In the genomic region with DNA sequence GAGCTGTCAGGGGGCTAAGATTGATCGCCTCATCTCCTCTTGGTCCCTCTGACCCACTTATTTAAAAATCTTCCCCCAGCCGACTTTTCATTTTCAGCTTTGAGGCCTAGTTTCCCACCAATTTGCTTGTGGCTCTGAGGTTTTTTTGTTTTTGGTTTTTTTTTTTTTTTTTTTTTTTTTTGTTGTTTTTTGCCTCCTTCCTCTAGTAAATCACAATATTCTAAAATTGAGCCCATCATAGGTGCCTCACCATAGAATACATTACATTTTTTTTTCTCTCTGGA, we compare ENCODE assay signal across 9 mouse cellular contexts. TPM values are rescaled to one million over a fixed set of nuclear protein-coding genes. Genes with fewer than 3 reads are reported as not detected.
DNase-seq lines count a peak whose midpoint lies in the region; ATAC-seq lines count a peak whose summit lies in the region.
"Had no signal": no experiment of that assay in that cellular context is flagged by ENCODE, and none has a peak within 500 bp of the region (broad histone marks: within the 10 kb centered on the region; RNA-seq: fewer than 3 reads in every experiment).

A gene (plus strand): TSS at position 185 of the 284 bp plus-strand sequence.

- H3K9me3 ChIP-seq in kidney, embryonic 16.5 days (ENCODE audit: low read length) = no peaks in the 10 kb centered on the region
- H3K9me3 ChIP-seq in neural tube, embryonic 12.5 days = no peaks in the 10 kb centered on the region

- H3K9ac ChIP-seq in kidney, embryonic 16.5 days (replicated peaks; ENCODE audit: low read length) = peak within 1 kb of the TSS; percentile 99
- H3K9ac ChIP-seq in neural tube, embryonic 12.5 days = peak within 1 kb of the TSS; percentile 100

- H3K36me3 ChIP-seq in kidney, embryonic 16.5 days (ENCODE audit: insufficient read depth, low read length) = peaks cover 17% of the 10 kb centered on the region
- H3K36me3 ChIP-seq in neural tube, embryonic 12.5 days = peaks cover 23% of the 10 kb centered on the region

- H3K4me2 ChIP-seq in kidney, embryonic 16.5 days (replicated peaks; ENCODE audit: low read depth, low read length) = peak within 1 kb of the TSS; percentile 80
- peak within 1 kb of the TSS; percentile 93 for H3K4me2 ChIP-seq in neural tube, embryonic 12.5 days (replicated peaks)

- H3K4me3 ChIP-seq in kidney, embryonic 16.5 days (ENCODE audit: low read length) = peak within 1 kb of the TSS; percentile 73
- peak within 1 kb of the TSS; percentile 99 for H3K4me3 ChIP-seq in neural tube, embryonic 12.5 days

- H3K27me3 ChIP-seq in kidney, embryonic 16.5 days (ENCODE audit: insufficient read depth, low read length) = no peaks in the 10 kb centered on the region
- no peaks in the 10 kb centered on the region for H3K27me3 ChIP-seq in neural tube, embryonic 12.5 days (replicated peaks)

- no peak for DNase-seq in kidney, postnatal 14 days
- no peak for DNase-seq in adrenal gland, postnatal 10 days
- DNase-seq in gonadal fat pad, adult 2 months (ENCODE audit: low read depth) = no peak
- DNase-seq in ovary, postnatal 36 days (ENCODE audit: low spot score) = no peak
- DNase-seq: gastrocnemius, postnatal 25 days had no signal

- 14% methylated on average over 2 of the region's 2 CpGs for WGBS in kidney, embryonic 16.5 days
- 3% methylated on average over 2 of the region's 2 CpGs for WGBS in neural tube, embryonic 12.5 days

- H3K27ac ChIP-seq in kidney, embryonic 16.5 days (ENCODE audit: low read length) = peak within 1 kb of the TSS; percentile 99
- peak within 1 kb of the TSS; percentile 96 for H3K27ac ChIP-seq in neural tube, embryonic 12.5 days

- no peak for ATAC-seq in kidney, embryonic 16.5 days (ENCODE audit: low FRiP score, low TSS enrichment)
- no peak for ATAC-seq in neural tube, embryonic 12.5 days (ENCODE audit: low FRiP score, low read depth)
- no peak for ATAC-seq in cerebellum, adult (ENCODE audit: insufficient number of reproducible peaks, low FRiP score, low TSS enrichment)

- peaks cover 63% of the 10 kb centered on the region for H3K4me1 ChIP-seq in kidney, embryonic 16.5 days (ENCODE audit: insufficient read depth, low read length)
- peaks cover 55% of the 10 kb centered on the region for H3K4me1 ChIP-seq in neural tube, embryonic 12.5 days

RNA-seq across cellular contexts. Expression of the gene that starts here (rescaled TPM):
- polyA plus RNA-seq in kidney, embryonic 16.5 days (2015; fragmentation: Nextera tagmentation; extraction: Ambion mirVana) = 34.4 and 36.1 TPM in 2 replicates
- total RNA-seq in adrenal gland, postnatal 10 days (2021) = 10 to 100 TPM; 16.3 to 16.7 TPM
- 31.4 and 43.0 TPM in 2 replicates for polyA plus RNA-seq in gonadal fat pad, adult 2 months (2012; rRNA removed)
- polyA plus RNA-seq in neural tube, embryonic 12.5 days (2016; fragmentation: Nextera tagmentation; extraction: Ambion mirVana) = 109 and 119 TPM in 2 replicates
- total RNA-seq: MEL had no signal
